Mouse (Mus musculus): ENCODE data around the gene Cd276.
A peak's percentile ranks its signal among the peaks of the same experiment; 100 is the strongest.
"Not testable (repeated sequence)": the region's sequence is repeated elsewhere in the genome, so short reads cannot be mapped to it uniquely, and the experiment has no call there.

The Cd276 gene

GRCm38 (mm10) chr9:58554908-58555684, at the start of gene Cd276:
Gene Cd276 (minus strand): TSS chr9:58555437.
- peak; percentile 65 for DNase-seq

- DNase-seq = no peak
Measured at GRCm38 (mm10) chr9:58595313-58595712, 40.1 kb upstream of the Cd276 start.

GRCm38 (mm10) chr9:58588657-58589056, 33.4 kb upstream of the Cd276 start:
- no peak for DNase-seq

GRCm38 (mm10) chr9:58584323-58584722, 29.1 kb upstream of the Cd276 start:
- DNase-seq = no peak

GRCm38 (mm10) chr9:58583267-58583641, 28.0 kb upstream of the Cd276 start:
- peak; percentile 21 for DNase-seq

GRCm38 (mm10) chr9:58582581-58583266, 27.5 kb upstream of the Cd276 start:
- DNase-seq = no peak

- DNase-seq = peak; percentile 98
Measured at GRCm38 (mm10) chr9:58581958-58582540, 26.8 kb upstream of the Cd276 start, which contains the start of gene Nptn. Gene Nptn (plus strand): TSS chr9:58582240.

GRCm38 (mm10) chr9:58581283-58581930, 26.2 kb upstream of the Cd276 start:
- peak; percentile 12 for DNase-seq

- not testable (repeated sequence) for DNase-seq
Measured at GRCm38 (mm10) chr9:58580453-58581195, 25.4 kb upstream of the Cd276 start.

- peak; percentile 94 for DNase-seq
Measured at GRCm38 (mm10) chr9:58578669-58579068, 23.4 kb upstream of the Cd276 start.

GRCm38 (mm10) chr9:58571001-58571400, 15.8 kb upstream of the Cd276 start:
- no peak for DNase-seq

- no peak for DNase-seq
Measured at GRCm38 (mm10) chr9:58567682-58568081, 12.4 kb upstream of the Cd276 start.

- not testable (repeated sequence) for DNase-seq
Measured at GRCm38 (mm10) chr9:58565945-58566344, 10.7 kb upstream of the Cd276 start.

GRCm38 (mm10) chr9:58560211-58560610, 5.0 kb upstream of the Cd276 start:
- DNase-seq = no peak

- DNase-seq = peak; percentile 34
Measured at GRCm38 (mm10) chr9:58557457-58558455, 2.5 kb upstream of the Cd276 start.

- no peak for DNase-seq
Measured at GRCm38 (mm10) chr9:58556627-58557026, 1.4 kb upstream of the Cd276 start.

- DNase-seq = no peak
Measured at GRCm38 (mm10) chr9:58555685-58556414, 613 bp upstream of the Cd276 start.

GRCm38 (mm10) chr9:58554056-58554907, 955 bp downstream of the Cd276 start:
- no peak for DNase-seq

GRCm38 (mm10) chr9:58552083-58552482, 3.2 kb downstream of the Cd276 start:
- DNase-seq = no peak

- DNase-seq = no peak
Measured at GRCm38 (mm10) chr9:58550928-58551327, 4.3 kb downstream of the Cd276 start.

Data from lung, postnatal 14 days (tissue).